Mouse (Mus musculus) erythroblast, embryonic 14.5 days (primary cell): ENCODE measurements around the gene Zfp316.

Experiments used
- GATA1 ChIP-seq: IDR thresholded peaks from 2 replicates; pipeline ENCODE4 v1.6.1; 2012; ENCODE audit warnings: low read length, inconsistent platforms, mixed read lengths
- TAL1 ChIP-seq: IDR thresholded peaks from 3 replicates; pipeline ENCODE4 v1.6.1; 2012; ENCODE audit warnings: low read length, inconsistent platforms, mixed read lengths

GRCm38 (mm10) chr5:143253186-143253880 is 16.5 kb downstream of the Zfp316 start:
- TF ChIP-seq GATA1 (no peak), TAL1 (no peak)
